Mouse (Mus musculus) olfactory bulb, adult 2 months (tissue): Measurements from ENCODE around the gene Rrp1.

Experiments
- CTCF ChIP-seq: fragments of 200-500 bp; IDR thresholded peaks from 2 replicates; pipeline ENCODE4 v1.5.1; 2012; ENCODE audit warnings: low read depth, mild to moderate bottlenecking, low read length, moderate library complexity; ENCODE audit not compliant: insufficient read depth
- POLR2A ChIP-seq: fragments of 200-500 bp; IDR thresholded peaks from 2 replicates; pipeline ENCODE4 v1.6.1; 2012; ENCODE audit warnings: mild to moderate bottlenecking, low read depth, low read length, moderate library complexity; ENCODE audit not compliant: insufficient read depth

GRCm38 (mm10) chr10:78439990-78440389, 27.1 kb upstream of the Rrp1 start:
- TF ChIP-seq CTCF = no peak
- no peak for TF ChIP-seq POLR2A
